Mouse (Mus musculus): Measurements from ENCODE around the gene Tdrd7. TPM values are rescaled to one million over a fixed set of nuclear protein-coding genes. Genes with fewer than 3 reads are reported as not detected.

The Tdrd7 gene
- polyA plus RNA-seq, 1 experiment from 2014 or later: 8.9 TPM

- Histone ChIP-seq H3K4me1 (replicated peaks) (peaks cover 38% of the 10 kb centered on the region), H3K36me3 (no peaks in the 10 kb centered on the region), H3K9me3 (no peaks in the 10 kb centered on the region), H3K27ac (no peak overlapping the region), H3K4me3 (no peak overlapping the region), H3K27me3 (ENCODE audit: insufficient read depth, poor library complexity, severe bottlenecking) (no peaks in the 10 kb centered on the region)
- DNase-seq (ENCODE audit: low spot score): no peak
- 87% methylated on average over 4 of the region's 4 CpGs for WGBS
Observed at GRCm38 (mm10) chr4:46063841-46064240, 98.7 kb downstream of the Tdrd7 start.

GRCm38 (mm10) chr4:46064263-46064662 lies 99.1 kb downstream of the Tdrd7 start:
- WGBS: 39% methylated on average over 8 of the region's 8 CpGs
- H3K36me3 ChIP-seq: no peaks in the 10 kb centered on the region
- peaks cover 38% of the 10 kb centered on the region for H3K4me1 ChIP-seq (replicated peaks)
- DNase-seq (ENCODE audit: low spot score): no peak
- no peaks in the 10 kb centered on the region for H3K9me3 ChIP-seq
- no peak overlapping the region for H3K4me3 ChIP-seq
- H3K27ac ChIP-seq: peak overlapping the region; percentile 29; the same call in 1 of the 2 replicates
- no peaks in the 10 kb centered on the region for H3K27me3 ChIP-seq (ENCODE audit: insufficient read depth, poor library complexity, severe bottlenecking)

GRCm38 (mm10) chr4:46064961-46065360 lies 99.8 kb downstream of the Tdrd7 start:
- WGBS: 77% methylated on average over 3 of the region's 3 CpGs
- no peak for DNase-seq (ENCODE audit: low spot score)
- Histone ChIP-seq H3K9me3 (no peaks in the 10 kb centered on the region), H3K4me1 (replicated peaks) (peaks cover 41% of the 10 kb centered on the region), H3K27ac (no peak overlapping the region), H3K4me3 (no peak overlapping the region), H3K36me3 (no peaks in the 10 kb centered on the region), H3K27me3 (ENCODE audit: insufficient read depth, poor library complexity, severe bottlenecking) (no peaks in the 10 kb centered on the region)

GRCm38 (mm10) chr4:46065695-46066340 lies 100.7 kb downstream of the Tdrd7 start:
- no peaks in the 10 kb centered on the region for H3K9me3 ChIP-seq
- no peaks in the 10 kb centered on the region for H3K36me3 ChIP-seq
- DNase-seq (ENCODE audit: low spot score): no peak
- H3K27ac ChIP-seq: no peak overlapping the region
- H3K4me1 ChIP-seq (replicated peaks): peaks cover 45% of the 10 kb centered on the region
- WGBS: 80% methylated on average over 8 of the region's 8 CpGs
- no peak overlapping the region for H3K4me3 ChIP-seq
- no peaks in the 10 kb centered on the region for H3K27me3 ChIP-seq (ENCODE audit: insufficient read depth, poor library complexity, severe bottlenecking)

GRCm38 (mm10) chr4:46068060-46068459 lies 102.9 kb downstream of the Tdrd7 start:
- DNase-seq (ENCODE audit: low spot score): no peak

GRCm38 (mm10) chr4:46068573-46068972 lies 103.4 kb downstream of the Tdrd7 start:
- Histone ChIP-seq H3K9me3 (no peaks in the 10 kb centered on the region), H3K27me3 (ENCODE audit: insufficient read depth, poor library complexity, severe bottlenecking) (no peaks in the 10 kb centered on the region), H3K4me3 (no peak overlapping the region), H3K4me1 (replicated peaks) (peaks cover 36% of the 10 kb centered on the region), H3K36me3 (no peaks in the 10 kb centered on the region), H3K27ac (0 out of 2 replicates have a peak overlapping the region, but pooled peaks have one; percentile 12)
- 47% methylated on average over 1 of the region's 1 CpGs for WGBS
- no peak for DNase-seq (ENCODE audit: low spot score)

More at GRCm38 (mm10) chr4:46068060-46068459, 102.9 kb downstream of the Tdrd7 start:
- H3K27ac ChIP-seq: no peak overlapping the region
- H3K9me3 ChIP-seq: no peaks in the 10 kb centered on the region
- no peaks in the 10 kb centered on the region for H3K36me3 ChIP-seq
- H3K27me3 ChIP-seq (ENCODE audit: insufficient read depth, poor library complexity, severe bottlenecking): no peaks in the 10 kb centered on the region
- no peak overlapping the region for H3K4me3 ChIP-seq
- 83% methylated on average over 3 of the region's 3 CpGs for WGBS
- H3K4me1 ChIP-seq (replicated peaks): peaks cover 36% of the 10 kb centered on the region

GRCm38 (mm10) chr4:46069851-46070482 lies 104.8 kb downstream of the Tdrd7 start:
- no peaks in the 10 kb centered on the region for H3K36me3 ChIP-seq
- no peaks in the 10 kb centered on the region for H3K27me3 ChIP-seq (ENCODE audit: insufficient read depth, poor library complexity, severe bottlenecking)
- no peaks in the 10 kb centered on the region for H3K9me3 ChIP-seq
- H3K4me1 ChIP-seq (replicated peaks): peaks cover 23% of the 10 kb centered on the region
- WGBS: 62% methylated on average over 6 of the region's 6 CpGs
- H3K27ac ChIP-seq: no peak overlapping the region
- H3K4me3 ChIP-seq: no peak overlapping the region
- DNase-seq (ENCODE audit: low spot score): no peak

GRCm38 (mm10) chr4:46072631-46073030 lies 107.5 kb downstream of the Tdrd7 start:
- Histone ChIP-seq H3K27ac (no peak overlapping the region), H3K4me3 (no peak overlapping the region), H3K9me3 (no peaks in the 10 kb centered on the region), H3K27me3 (ENCODE audit: insufficient read depth, poor library complexity, severe bottlenecking) (no peaks in the 10 kb centered on the region), H3K4me1 (replicated peaks) (peaks cover 12% of the 10 kb centered on the region; the same call in 1 of the 2 replicates), H3K36me3 (no peaks in the 10 kb centered on the region)
- DNase-seq (ENCODE audit: low spot score): no peak
- 92% methylated on average over 6 of the region's 6 CpGs for WGBS

- Histone ChIP-seq H3K9me3 (no peaks in the 10 kb centered on the region), H3K4me1 (replicated peaks) (peaks cover 7% of the 10 kb centered on the region; the same call in 1 of the 2 replicates), H3K27me3 (ENCODE audit: insufficient read depth, poor library complexity, severe bottlenecking) (no peaks in the 10 kb centered on the region), H3K27ac (no peak overlapping the region), H3K4me3 (no peak overlapping the region), H3K36me3 (no peaks in the 10 kb centered on the region)
- no peak for DNase-seq (ENCODE audit: low spot score)
- 68% methylated on average over 4 of the region's 4 CpGs for WGBS
Observed at GRCm38 (mm10) chr4:46073736-46074135, 108.6 kb downstream of the Tdrd7 start.

- no peak for DNase-seq (ENCODE audit: low spot score)
- WGBS: 78% methylated on average over 3 of the region's 3 CpGs
- H3K36me3 ChIP-seq: no peaks in the 10 kb centered on the region
Observed at GRCm38 (mm10) chr4:46075664-46076063, 110.5 kb downstream of the Tdrd7 start.

GRCm38 (mm10) chr4:46076892-46077291 lies 111.8 kb downstream of the Tdrd7 start:
- DNase-seq (ENCODE audit: low spot score): no peak
- no peaks in the 10 kb centered on the region for H3K4me1 ChIP-seq (replicated peaks)
- H3K27me3 ChIP-seq (ENCODE audit: insufficient read depth, poor library complexity, severe bottlenecking): no peaks in the 10 kb centered on the region
- H3K27ac ChIP-seq: no peak overlapping the region
- no peak overlapping the region for H3K4me3 ChIP-seq
- no peaks in the 10 kb centered on the region for H3K9me3 ChIP-seq
- whole genome bisulfite sequencing: 84% methylated on average over 2 of the region's 2 CpGs
- no peaks in the 10 kb centered on the region for H3K36me3 ChIP-seq

More at GRCm38 (mm10) chr4:46075664-46076063, 110.5 kb downstream of the Tdrd7 start:
- Histone ChIP-seq H3K4me3 (no peak overlapping the region), H3K9me3 (no peaks in the 10 kb centered on the region), H3K27ac (no peak overlapping the region), H3K27me3 (ENCODE audit: insufficient read depth, poor library complexity, severe bottlenecking) (no peaks in the 10 kb centered on the region), H3K4me1 (replicated peaks) (no peaks in the 10 kb centered on the region)

GRCm38 (mm10) chr4:46080261-46080660 lies 115.1 kb downstream of the Tdrd7 start:
- no peak for DNase-seq (ENCODE audit: low spot score)
- Histone ChIP-seq H3K4me1 (replicated peaks) (0 out of 2 replicates have a peak, but pooled peaks cover 6% of the 10 kb centered on the region), H3K27ac (no peak overlapping the region), H3K27me3 (ENCODE audit: insufficient read depth, poor library complexity, severe bottlenecking) (no peaks in the 10 kb centered on the region), H3K4me3 (no peak overlapping the region), H3K9me3 (no peaks in the 10 kb centered on the region), H3K36me3 (no peaks in the 10 kb centered on the region)
- 91% methylated on average over 4 of the region's 4 CpGs for WGBS

- no peak overlapping the region for H3K4me3 ChIP-seq
- DNase-seq (ENCODE audit: low spot score): no peak
- H3K9me3 ChIP-seq: no peaks in the 10 kb centered on the region
- no peaks in the 10 kb centered on the region for H3K36me3 ChIP-seq
- H3K27ac ChIP-seq: no peak overlapping the region
- H3K4me1 ChIP-seq (replicated peaks): 0 out of 2 replicates have a peak, but pooled peaks cover 8% of the 10 kb centered on the region
- no peaks in the 10 kb centered on the region for H3K27me3 ChIP-seq (ENCODE audit: insufficient read depth, poor library complexity, severe bottlenecking)
- 79% methylated on average over 11 of the region's 11 CpGs for WGBS
Observed at GRCm38 (mm10) chr4:46082555-46082954, 117.4 kb downstream of the Tdrd7 start.
